Mouse (Mus musculus): ENCODE measurements around the gene Srsf1. TPM values are rescaled to one million over a fixed set of nuclear protein-coding genes. Genes with fewer than 3 reads are reported as not detected.
A peak's percentile ranks its signal among the peaks of the same experiment; 100 is the strongest.

Gene Srsf1
- polyA plus RNA-seq, 1 experiment from 2014 or later: 334 TPM

DNA sequence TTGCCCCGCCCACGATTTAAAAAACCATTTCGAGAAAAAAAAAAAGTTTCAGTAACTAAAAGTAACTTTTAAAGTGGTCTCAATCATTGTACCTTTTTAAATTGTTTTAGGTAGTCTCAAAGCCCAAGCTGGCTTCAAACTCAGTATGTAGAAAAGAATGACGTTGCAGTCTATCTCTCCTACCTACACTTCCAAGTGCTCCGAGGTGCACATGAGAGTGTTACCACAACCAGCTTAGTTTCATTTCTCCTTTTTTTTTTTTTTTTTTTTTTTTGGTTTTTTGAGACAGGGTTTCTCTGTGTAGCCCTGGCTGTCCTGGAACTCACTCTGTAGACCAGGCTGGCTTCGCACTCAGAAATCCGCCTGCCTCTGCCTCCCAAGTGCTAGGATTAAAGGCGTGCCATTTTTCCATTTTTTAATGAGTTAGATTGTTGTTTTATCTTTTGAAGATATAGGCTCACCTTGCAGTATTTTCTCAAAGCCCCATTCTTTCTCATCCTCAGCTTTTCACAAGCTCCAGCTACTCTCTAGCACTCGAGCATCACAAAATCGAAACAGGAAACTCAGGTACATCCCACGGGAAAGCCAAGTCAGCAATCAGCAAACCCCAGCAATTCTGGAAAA, 34.4 kb upstream of the Srsf1 start:
- Histone ChIP-seq H3K4me2 (ENCODE audit: low read length) (no peak overlapping the region), H3K36me3 (ENCODE audit: control insufficient read depth, insufficient read depth, low read length) (no peaks in the 10 kb centered on the region), H3K9me3 (ENCODE audit: control insufficient read depth, low read length) (no peaks in the 10 kb centered on the region), H3K9ac (ENCODE audit: low read length) (no peak overlapping the region), H3K4me1 (replicated peaks; ENCODE audit: control insufficient read depth, insufficient read depth, low read length) (no peaks in the 10 kb centered on the region), H3K4me3 (ENCODE audit: low read depth, low read length) (no peak overlapping the region), H3K27me3 (replicated peaks; ENCODE audit: control insufficient read depth, insufficient read depth, low read length) (no peaks in the 10 kb centered on the region), H3K27ac (ENCODE audit: low read depth) (no peak overlapping the region)
- no peak for DNase-seq (ENCODE audit: low spot score)
- ATAC-seq (replicated peaks; ENCODE audit: low FRiP score, low TSS enrichment, low read depth): no peak
- WGBS: 87% methylated on average over 11 of the region's 11 CpGs

DNA sequence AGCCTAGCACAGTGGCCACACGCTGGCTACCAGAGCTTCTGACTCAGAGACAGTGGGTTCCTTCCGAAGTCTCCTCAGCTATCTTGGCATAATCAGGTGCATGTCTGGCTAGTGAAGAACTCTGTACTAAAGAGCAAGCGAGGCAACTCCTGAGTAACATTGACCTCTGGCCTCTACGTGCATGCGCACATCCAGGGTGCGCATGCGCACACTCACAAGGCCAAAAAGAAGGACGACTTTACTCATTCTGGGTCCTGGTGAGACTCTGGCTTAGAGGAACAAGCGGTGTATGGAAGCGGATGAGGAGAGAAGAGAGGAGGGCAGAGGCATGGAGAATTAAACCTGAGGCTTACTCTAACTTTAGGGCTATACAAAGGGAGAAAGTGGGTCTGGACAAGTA, 33.5 kb upstream of the Srsf1 start:
- no peaks in the 10 kb centered on the region for H3K4me1 ChIP-seq (replicated peaks; ENCODE audit: control insufficient read depth, insufficient read depth, low read length)
- ATAC-seq (replicated peaks; ENCODE audit: low FRiP score, low TSS enrichment, low read depth) (no peak), DNase-seq (ENCODE audit: low spot score) (no peak)
- H3K9ac ChIP-seq (ENCODE audit: low read length): no peak overlapping the region
- WGBS: 87% methylated on average over 10 of the region's 10 CpGs
- H3K9me3 ChIP-seq (ENCODE audit: control insufficient read depth, low read length): no peaks in the 10 kb centered on the region
- H3K36me3 ChIP-seq (ENCODE audit: control insufficient read depth, insufficient read depth, low read length): no peaks in the 10 kb centered on the region
- no peak overlapping the region for H3K27ac ChIP-seq (ENCODE audit: low read depth)
- H3K27me3 ChIP-seq (replicated peaks; ENCODE audit: control insufficient read depth, insufficient read depth, low read length): no peaks in the 10 kb centered on the region
- H3K4me3 ChIP-seq (ENCODE audit: low read depth, low read length): no peak overlapping the region
- H3K4me2 ChIP-seq (ENCODE audit: low read length): no peak overlapping the region

DNA sequence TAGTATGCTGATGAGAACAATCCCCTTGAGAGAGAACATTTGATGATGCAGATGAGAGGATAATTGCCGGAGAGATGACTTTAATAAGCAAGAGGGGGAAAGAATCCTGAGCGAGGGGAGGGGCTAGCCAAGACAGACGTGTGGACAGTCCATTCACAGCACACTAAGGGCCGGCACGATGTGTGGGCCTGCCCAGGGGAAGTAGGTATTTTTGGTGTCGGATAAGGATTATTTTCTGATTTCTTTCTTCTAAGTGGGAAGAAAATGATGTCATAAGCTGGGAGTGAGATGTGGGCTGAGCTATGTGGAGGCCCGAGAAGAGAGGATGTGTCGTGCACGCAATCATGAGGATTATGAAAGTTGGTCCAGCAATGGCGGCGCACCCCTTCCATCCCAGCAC, 32.0 kb upstream of the Srsf1 start:
- no peak overlapping the region for H3K9ac ChIP-seq (ENCODE audit: low read length)
- ATAC-seq (replicated peaks; ENCODE audit: low FRiP score, low TSS enrichment, low read depth) (no peak), DNase-seq (ENCODE audit: low spot score) (no peak)
- no peaks in the 10 kb centered on the region for H3K27me3 ChIP-seq (replicated peaks; ENCODE audit: control insufficient read depth, insufficient read depth, low read length)
- no peak overlapping the region for H3K4me2 ChIP-seq (ENCODE audit: low read length)
- no peaks in the 10 kb centered on the region for H3K36me3 ChIP-seq (ENCODE audit: control insufficient read depth, insufficient read depth, low read length)
- no peak overlapping the region for H3K27ac ChIP-seq (ENCODE audit: low read depth)
- no peaks in the 10 kb centered on the region for H3K9me3 ChIP-seq (ENCODE audit: control insufficient read depth, low read length)
- H3K4me3 ChIP-seq (ENCODE audit: low read depth, low read length): no peak overlapping the region
- 88% methylated on average over 11 of the region's 11 CpGs for WGBS
- no peaks in the 10 kb centered on the region for H3K4me1 ChIP-seq (replicated peaks; ENCODE audit: control insufficient read depth, insufficient read depth, low read length)

DNA sequence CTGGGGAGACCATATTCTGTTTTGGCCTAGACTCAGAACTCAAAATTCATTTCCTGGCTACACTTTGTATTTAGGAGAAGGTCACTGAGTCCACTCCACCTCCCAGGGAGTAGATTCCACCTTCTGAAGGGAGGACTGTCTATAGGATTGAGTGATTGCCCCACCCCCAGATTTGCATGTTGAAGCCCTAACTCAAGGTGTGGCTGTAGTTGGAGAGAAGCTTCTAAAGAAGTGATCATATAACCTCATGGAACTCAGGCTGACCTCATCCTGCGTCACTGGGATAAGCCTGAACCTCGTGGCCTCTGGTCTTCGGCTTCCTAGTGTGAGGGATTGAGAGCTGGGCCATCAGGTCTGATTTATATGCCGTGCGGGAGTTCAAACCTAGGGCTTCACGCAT, 31.4 kb upstream of the Srsf1 start:
- no peak for ATAC-seq (replicated peaks; ENCODE audit: low FRiP score, low TSS enrichment, low read depth)
- Histone ChIP-seq H3K9me3 (ENCODE audit: control insufficient read depth, low read length) (no peaks in the 10 kb centered on the region), H3K4me1 (replicated peaks; ENCODE audit: control insufficient read depth, insufficient read depth, low read length) (no peaks in the 10 kb centered on the region), H3K36me3 (ENCODE audit: control insufficient read depth, insufficient read depth, low read length) (no peaks in the 10 kb centered on the region), H3K27me3 (replicated peaks; ENCODE audit: control insufficient read depth, insufficient read depth, low read length) (no peaks in the 10 kb centered on the region), H3K4me3 (ENCODE audit: low read depth, low read length) (no peak overlapping the region), H3K9ac (ENCODE audit: low read length) (no peak overlapping the region), H3K27ac (ENCODE audit: low read depth) (no peak overlapping the region), H3K4me2 (ENCODE audit: low read length) (no peak overlapping the region)
- DNase-seq (ENCODE audit: low spot score): no peak
- WGBS: 73% methylated on average over 6 of the region's 6 CpGs

DNA sequence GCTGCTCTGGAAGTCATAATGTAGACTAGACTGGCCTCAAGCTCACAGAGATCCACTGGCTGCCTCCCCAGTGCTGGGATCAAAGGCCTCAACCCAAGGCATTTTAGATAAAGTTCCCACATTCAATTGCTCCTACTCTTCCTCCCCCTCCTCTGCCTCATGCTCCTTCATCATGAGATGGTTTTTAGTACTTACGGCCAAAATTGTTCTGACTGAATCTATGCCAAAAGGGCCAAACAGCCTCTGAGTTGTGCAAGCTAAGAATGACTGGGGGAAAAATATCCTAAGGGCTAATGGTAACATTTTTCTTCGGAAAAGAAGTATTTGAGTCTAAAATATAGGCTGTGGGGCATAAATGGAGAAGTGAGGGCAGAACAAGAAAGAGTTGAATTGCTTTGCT, 23.2 kb upstream of the Srsf1 start:
- H3K36me3 ChIP-seq (ENCODE audit: control insufficient read depth, insufficient read depth, low read length): no peaks in the 10 kb centered on the region
- 84% methylated on average over 2 of the region's 2 CpGs for WGBS
- DNase-seq (ENCODE audit: low spot score): no peak
- H3K27ac ChIP-seq (ENCODE audit: low read depth): no peak overlapping the region
- ATAC-seq (replicated peaks; ENCODE audit: low FRiP score, low TSS enrichment, low read depth): no peak
- H3K9ac ChIP-seq (ENCODE audit: low read length): no peak overlapping the region
- H3K27me3 ChIP-seq (replicated peaks; ENCODE audit: control insufficient read depth, insufficient read depth, low read length): no peaks in the 10 kb centered on the region
- no peak overlapping the region for H3K4me3 ChIP-seq (ENCODE audit: low read depth, low read length)
- no peaks in the 10 kb centered on the region; the same call in 1 of the 2 replicates for H3K4me1 ChIP-seq (replicated peaks; ENCODE audit: control insufficient read depth, insufficient read depth, low read length)
- H3K4me2 ChIP-seq (ENCODE audit: low read length): no peak overlapping the region
- H3K9me3 ChIP-seq (ENCODE audit: control insufficient read depth, low read length): no peaks in the 10 kb centered on the region

DNA sequence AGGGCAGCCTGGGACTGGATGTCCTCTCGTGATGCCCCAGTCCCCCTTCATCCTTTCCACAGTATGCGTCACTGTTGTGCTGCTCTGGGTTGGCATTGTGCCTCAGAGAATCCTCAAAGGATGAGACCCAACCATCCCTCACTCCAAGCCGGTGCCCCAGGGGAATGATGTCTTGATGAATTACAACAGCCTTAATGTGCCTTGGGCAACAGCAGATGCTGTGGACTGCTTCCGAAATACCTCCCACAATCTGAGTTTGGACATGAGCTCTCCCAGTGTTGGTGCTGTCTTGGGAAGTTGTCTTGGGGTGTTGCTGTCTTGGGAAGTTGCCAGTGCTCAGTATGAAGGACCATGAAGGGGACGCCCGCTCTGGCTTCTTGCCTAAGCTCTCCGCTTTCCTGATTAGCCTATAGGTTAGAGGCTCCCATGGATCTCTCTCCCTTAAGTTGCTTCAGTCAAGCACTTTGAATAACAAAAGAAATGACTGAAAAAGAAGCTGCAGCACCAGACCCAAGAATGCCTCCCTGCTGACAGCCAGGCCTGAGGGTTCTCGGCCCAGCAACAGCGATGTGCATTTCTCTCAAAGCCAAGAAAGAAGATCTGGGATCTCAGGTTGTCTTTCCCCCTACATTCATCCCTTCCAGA, 19.7 kb upstream of the Srsf1 start:
- DNase-seq (ENCODE audit: low spot score): no peak
- Histone ChIP-seq H3K27me3 (replicated peaks; ENCODE audit: control insufficient read depth, insufficient read depth, low read length) (no peaks in the 10 kb centered on the region), H3K27ac (ENCODE audit: low read depth) (no peak overlapping the region), H3K4me1 (replicated peaks; ENCODE audit: control insufficient read depth, insufficient read depth, low read length) (no peaks in the 10 kb centered on the region; the same call in 1 of the 2 replicates), H3K4me3 (ENCODE audit: low read depth, low read length) (no peak overlapping the region), H3K9me3 (ENCODE audit: control insufficient read depth, low read length) (no peaks in the 10 kb centered on the region), H3K4me2 (ENCODE audit: low read length) (no peak overlapping the region), H3K36me3 (ENCODE audit: control insufficient read depth, insufficient read depth, low read length) (no peaks in the 10 kb centered on the region), H3K9ac (ENCODE audit: low read length) (no peak overlapping the region)
- ATAC-seq (replicated peaks; ENCODE audit: low FRiP score, low TSS enrichment, low read depth): no peak
- WGBS: 71% methylated on average over 9 of the region's 9 CpGs

DNA sequence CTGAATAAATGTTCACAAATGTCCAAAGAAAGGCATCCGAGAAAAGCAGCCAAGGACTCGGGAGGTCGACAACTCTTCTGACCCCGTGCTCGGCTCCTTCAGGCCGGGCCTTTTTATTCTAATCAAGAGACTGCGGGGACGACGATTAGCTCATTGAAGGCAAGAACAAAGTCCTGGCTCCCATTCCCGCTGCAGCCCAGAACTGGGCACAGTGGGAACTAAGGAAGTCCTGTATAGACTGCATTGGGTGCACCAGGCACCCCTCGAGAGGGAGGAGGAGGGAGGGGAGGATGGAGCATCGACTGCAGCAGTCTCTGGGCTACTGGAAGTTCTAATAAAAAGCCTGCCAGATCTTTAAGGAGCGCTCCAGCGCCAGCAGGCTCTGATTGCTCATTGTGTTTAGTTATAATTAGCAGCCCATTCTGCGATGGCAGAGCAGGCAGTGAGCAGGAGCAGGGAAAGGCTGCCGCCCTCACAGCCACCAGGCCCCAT, 18.9 kb upstream of the Srsf1 start:
- Histone ChIP-seq H3K4me3 (ENCODE audit: low read depth, low read length) (no peak overlapping the region), H3K9ac (ENCODE audit: low read length) (no peak overlapping the region), H3K27ac (ENCODE audit: low read depth) (no peak overlapping the region), H3K36me3 (ENCODE audit: control insufficient read depth, insufficient read depth, low read length) (no peaks in the 10 kb centered on the region), H3K9me3 (ENCODE audit: control insufficient read depth, low read length) (no peaks in the 10 kb centered on the region), H3K4me1 (replicated peaks; ENCODE audit: control insufficient read depth, insufficient read depth, low read length) (no peaks in the 10 kb centered on the region; the same call in 1 of the 2 replicates), H3K27me3 (replicated peaks; ENCODE audit: control insufficient read depth, insufficient read depth, low read length) (no peaks in the 10 kb centered on the region), H3K4me2 (ENCODE audit: low read length) (no peak overlapping the region)
- 29% methylated on average over 16 of the region's 16 CpGs for WGBS
- no peak for ATAC-seq (replicated peaks; ENCODE audit: low FRiP score, low TSS enrichment, low read depth)
- DNase-seq (ENCODE audit: low spot score): no peak

DNA sequence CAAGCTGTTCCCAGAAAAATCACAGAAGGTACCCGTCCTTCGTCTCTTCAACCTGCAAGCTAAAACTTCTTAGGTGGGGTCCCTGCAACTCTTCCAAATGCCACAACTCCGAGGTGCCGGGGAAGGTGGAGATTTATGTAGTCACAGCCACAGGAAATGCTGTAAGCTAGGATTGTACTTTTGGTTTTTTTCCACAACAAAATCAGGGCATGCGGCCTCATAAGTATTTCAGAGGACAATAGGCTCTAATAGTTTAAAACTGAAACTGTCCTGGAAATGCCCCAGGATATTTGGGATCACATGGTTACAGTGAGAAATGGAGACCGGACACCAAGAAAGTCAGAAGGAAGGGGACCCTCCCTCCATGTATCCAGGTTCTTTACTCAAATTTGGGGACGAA, 17.0 kb upstream of the Srsf1 start:
- H3K9ac ChIP-seq (ENCODE audit: low read length): no peak overlapping the region
- no peaks in the 10 kb centered on the region for H3K36me3 ChIP-seq (ENCODE audit: control insufficient read depth, insufficient read depth, low read length)
- no peaks in the 10 kb centered on the region; the same call in 1 of the 2 replicates for H3K4me1 ChIP-seq (replicated peaks; ENCODE audit: control insufficient read depth, insufficient read depth, low read length)
- H3K4me2 ChIP-seq (ENCODE audit: low read length): no peak overlapping the region
- H3K4me3 ChIP-seq (ENCODE audit: low read depth, low read length): no peak overlapping the region
- no peaks in the 10 kb centered on the region for H3K9me3 ChIP-seq (ENCODE audit: control insufficient read depth, low read length)
- no peak for ATAC-seq (replicated peaks; ENCODE audit: low FRiP score, low TSS enrichment, low read depth)
- no peak for DNase-seq (ENCODE audit: low spot score)
- no peaks in the 10 kb centered on the region for H3K27me3 ChIP-seq (replicated peaks; ENCODE audit: control insufficient read depth, insufficient read depth, low read length)
- WGBS: 83% methylated on average over 7 of the region's 7 CpGs
- H3K27ac ChIP-seq (ENCODE audit: low read depth): no peak overlapping the region

DNA sequence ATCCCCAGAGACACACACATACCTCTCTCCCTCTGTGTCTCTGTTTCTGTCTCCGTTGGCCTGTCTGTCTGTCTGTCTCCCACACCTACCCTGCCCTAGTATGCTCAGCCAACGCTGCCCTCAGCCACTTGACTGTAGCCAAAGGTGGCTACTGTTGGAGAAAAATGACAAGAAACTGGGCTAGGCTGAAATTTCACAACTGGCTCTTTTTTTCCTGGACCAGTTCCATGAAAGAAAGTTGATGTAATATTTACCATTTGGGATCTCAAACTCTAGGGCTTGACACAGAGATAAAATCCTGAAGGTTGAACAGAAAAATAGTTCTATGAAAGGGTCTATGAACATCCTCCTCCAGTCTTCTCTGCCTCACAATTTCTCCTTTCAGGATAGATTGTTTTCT, 16.3 kb upstream of the Srsf1 start:
- DNase-seq (ENCODE audit: low spot score) (peak; percentile 15), ATAC-seq (replicated peaks; ENCODE audit: low FRiP score, low TSS enrichment, low read depth) (no peak)
- no peak overlapping the region for H3K9ac ChIP-seq (ENCODE audit: low read length)
- no peaks in the 10 kb centered on the region; the same call in 1 of the 2 replicates for H3K4me1 ChIP-seq (replicated peaks; ENCODE audit: control insufficient read depth, insufficient read depth, low read length)
- WGBS: 79% methylated on average over 2 of the region's 2 CpGs
- no peaks in the 10 kb centered on the region for H3K9me3 ChIP-seq (ENCODE audit: control insufficient read depth, low read length)
- H3K27ac ChIP-seq (ENCODE audit: low read depth): no peak overlapping the region
- no peak overlapping the region for H3K4me3 ChIP-seq (ENCODE audit: low read depth, low read length)
- H3K4me2 ChIP-seq (ENCODE audit: low read length): no peak overlapping the region
- H3K36me3 ChIP-seq (ENCODE audit: control insufficient read depth, insufficient read depth, low read length): no peaks in the 10 kb centered on the region
- H3K27me3 ChIP-seq (replicated peaks; ENCODE audit: control insufficient read depth, insufficient read depth, low read length): no peaks in the 10 kb centered on the region

Data from intestine, embryonic 14.5 days (tissue).